Mouse (Mus musculus) lung, postnatal 0 days (tissue): ENCODE measurements around the gene Spats2.

ENCODE experiments used
- CTCF ChIP-seq: IDR thresholded peaks from 2 replicates; pipeline ENCODE4 v1.5.1; 2016; ENCODE audit warnings: antibody characterized with exemption, mild to moderate bottlenecking
- EP300 ChIP-seq: IDR thresholded peaks from 2 replicates; pipeline ENCODE4 v1.6.1; 2016; ENCODE audit warnings: antibody characterized with exemption, mild to moderate bottlenecking, control low read depth

GRCm38 (mm10) chr15:99248972-99249371, 123.3 kb downstream of the Spats2 start:
- no peak for TF ChIP-seq CTCF
- TF ChIP-seq EP300: no peak
